Mouse (Mus musculus) cerebral cortex, adult 2 months (tissue): Measurements from ENCODE around the gene Krtap1-5.

ENCODE experiments used
- WGBS: fragments of 180-500 bp; shearing (Covaris S2); methylation state at CpG from one replicate; pipeline ENCODE4 v1.1.7; 2018; 5-methylcytosine and 5-hydroxymethylcytosine counted together

The Krtap1-5 gene

GRCm38 (mm10) chr11:99539721-99540120, 41.1 kb downstream of the Krtap1-5 start:
- 46% methylated on average over 9 of the region's 9 CpGs for WGBS
